Mouse (Mus musculus): ENCODE data around the gene 5730522E02Rik.
A peak's percentile ranks its signal among the peaks of the same experiment; 100 is the strongest.
"Not testable (repeated sequence)": the region's sequence is repeated elsewhere in the genome, so short reads cannot be mapped to it uniquely, and the experiment has no call there.

Gene 5730522E02Rik

DNA sequence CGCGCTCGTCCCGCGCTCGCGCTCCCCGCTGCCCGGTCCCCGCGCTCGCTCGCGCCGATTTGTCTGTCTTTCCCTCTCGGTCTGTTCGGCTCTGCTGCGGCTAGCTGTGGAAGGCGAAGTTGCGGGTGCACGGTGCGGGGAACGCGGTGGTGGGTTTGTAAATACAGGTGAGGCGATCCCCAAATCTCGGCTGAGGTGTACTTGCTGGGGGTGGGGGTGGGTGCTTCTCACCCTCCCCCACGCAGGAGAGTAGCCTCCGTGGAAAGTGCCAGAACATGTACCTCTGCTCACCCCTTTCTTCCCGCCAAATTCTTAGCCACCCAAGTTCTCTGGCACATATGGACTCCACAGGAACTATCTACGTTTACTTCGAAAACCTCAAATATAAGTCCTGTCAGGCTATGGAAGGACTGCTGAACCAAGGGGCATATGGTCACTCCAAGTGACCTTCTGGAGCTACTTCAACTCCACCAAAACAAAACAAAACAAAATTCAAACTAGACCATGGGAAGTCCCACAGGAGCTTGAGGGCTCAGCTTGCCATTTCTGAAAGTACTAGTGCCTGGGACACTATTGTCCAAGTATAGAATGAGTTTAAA is at the start of gene 5730522E02Rik:
5730522E02Rik (minus strand) TSS at position 182 of the 599 bp plus-strand sequence.
- DNase-seq (ENCODE audit: low spot score) = no peak

GRCm38 (mm10) chr11:26236540-26236939 is 26.0 kb upstream of the 5730522E02Rik start:
- no peak for DNase-seq (ENCODE audit: low spot score)

- DNase-seq (ENCODE audit: low spot score) = no peak
Measured at GRCm38 (mm10) chr11:26229895-26230294, 19.3 kb upstream of the 5730522E02Rik start.

DNA sequence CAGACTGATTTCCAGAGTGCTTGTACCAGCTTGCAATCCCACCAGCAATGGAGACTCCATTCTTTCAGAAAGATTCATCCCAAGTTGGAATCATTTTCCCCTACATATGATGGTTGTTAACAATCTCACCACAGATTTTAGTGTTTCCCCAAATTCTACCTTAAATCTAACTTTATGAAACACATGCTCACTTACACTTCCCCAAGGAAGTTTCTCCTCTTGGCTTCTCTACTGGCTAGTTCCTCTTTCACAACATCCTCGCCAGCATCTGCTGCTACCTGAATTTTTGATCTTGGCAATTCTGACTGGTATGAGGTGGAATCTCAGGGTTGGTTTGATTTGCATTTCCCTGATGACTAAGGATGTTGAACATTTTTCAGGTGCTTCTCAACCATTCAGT is 3.1 kb upstream of the 5730522E02Rik start:
- not testable (repeated sequence) for DNase-seq (ENCODE audit: low spot score)

DNA sequence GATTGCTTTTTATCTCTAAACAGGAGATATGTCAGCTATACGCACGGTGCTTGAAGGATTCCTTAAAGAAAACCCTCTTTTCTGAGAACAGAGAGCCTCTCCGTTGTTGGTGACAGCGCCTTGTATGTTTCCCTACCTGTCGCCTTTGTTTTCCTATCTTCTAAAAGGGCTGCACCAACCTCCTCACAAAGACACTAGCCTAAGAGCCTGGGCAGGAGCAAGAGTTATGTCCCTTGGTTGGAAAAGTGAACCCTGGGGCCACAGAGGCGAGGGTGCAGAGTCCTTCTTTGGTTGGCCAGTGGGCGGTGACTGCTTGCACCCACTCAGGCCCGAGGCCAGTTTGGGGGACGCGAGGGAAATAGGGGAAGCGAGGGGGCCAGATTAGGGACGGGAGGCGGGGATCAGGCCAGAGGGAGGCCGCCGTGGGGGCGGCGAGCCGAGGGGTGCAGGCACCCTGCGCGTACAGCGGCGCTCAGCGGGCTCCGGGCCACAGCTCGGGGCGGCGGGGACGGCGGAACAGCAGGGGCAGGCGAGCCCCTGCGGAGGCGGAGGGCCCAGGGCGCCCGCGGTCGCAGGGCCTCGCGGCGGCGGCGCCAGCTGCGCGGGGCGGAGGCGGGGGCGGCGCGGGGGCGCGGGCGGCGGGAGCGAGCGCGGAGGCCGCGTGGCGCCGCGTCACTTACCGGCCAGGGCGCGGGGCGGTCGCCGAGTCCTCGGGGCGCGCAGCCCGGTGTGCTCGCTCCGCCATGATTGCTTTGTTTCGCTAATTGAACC is 567 bp downstream of the 5730522E02Rik start:
- DNase-seq (ENCODE audit: low spot score) = peak; percentile 5

DNA sequence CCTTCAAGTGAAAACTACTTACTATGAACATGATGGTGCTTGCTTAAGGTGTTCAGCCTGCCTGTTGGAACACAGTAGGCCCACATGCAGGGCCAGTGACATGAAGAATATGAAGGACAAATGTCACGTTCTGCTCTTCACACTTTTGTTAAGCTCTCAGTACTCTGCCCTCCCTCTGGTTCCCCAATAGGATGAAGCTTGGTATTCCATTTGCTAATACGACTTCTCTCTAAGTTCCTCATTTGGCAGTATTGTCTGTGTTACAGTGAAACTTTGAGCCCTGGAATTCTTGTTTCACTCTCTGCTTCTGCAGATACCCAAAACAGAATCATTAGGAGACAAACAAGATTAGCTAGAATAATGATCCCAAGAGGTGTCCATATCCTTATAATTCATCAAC is 7.1 kb downstream of the 5730522E02Rik start:
- DNase-seq (ENCODE audit: low spot score) = no peak

GRCm38 (mm10) chr11:26202842-26203241 is 7.7 kb downstream of the 5730522E02Rik start:
- no peak for DNase-seq (ENCODE audit: low spot score)

- no peak for DNase-seq (ENCODE audit: low spot score)
Measured at GRCm38 (mm10) chr11:26201778-26202097, 8.8 kb downstream of the 5730522E02Rik start.

DNA sequence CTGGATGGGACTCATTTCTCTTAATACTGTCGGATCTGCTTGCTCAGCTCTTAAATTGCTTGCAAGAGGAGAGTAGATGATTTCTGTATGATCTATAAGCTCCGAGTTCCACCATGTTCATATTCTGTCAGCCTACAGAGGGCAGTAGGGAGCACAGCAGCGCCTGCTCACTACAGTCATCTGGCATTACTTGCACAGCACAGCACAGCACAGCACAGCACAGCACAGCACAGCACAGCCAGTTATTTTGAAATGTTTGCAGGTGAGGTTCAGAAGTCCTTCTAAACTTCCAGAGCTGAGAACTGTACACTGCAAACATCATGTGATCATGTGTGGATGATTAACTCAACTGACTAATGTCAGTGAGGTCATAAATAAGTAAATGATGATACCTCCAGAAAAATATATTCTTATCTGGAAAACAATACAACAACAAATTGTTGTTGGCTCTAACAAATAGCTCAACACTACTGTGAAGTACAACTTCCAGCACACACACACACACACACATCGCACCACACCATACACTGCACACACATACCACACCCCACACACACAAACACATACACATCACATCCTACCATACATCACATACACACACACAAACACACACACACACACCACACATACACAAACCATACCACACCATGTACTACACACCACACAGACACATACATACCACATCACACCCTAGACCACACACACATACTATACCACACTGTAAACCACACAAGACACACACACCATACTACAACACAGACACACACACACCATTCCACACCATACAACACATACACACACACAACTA is 9.4 kb downstream of the 5730522E02Rik start:
- peak; percentile 51 for DNase-seq (ENCODE audit: low spot score)

DNA sequence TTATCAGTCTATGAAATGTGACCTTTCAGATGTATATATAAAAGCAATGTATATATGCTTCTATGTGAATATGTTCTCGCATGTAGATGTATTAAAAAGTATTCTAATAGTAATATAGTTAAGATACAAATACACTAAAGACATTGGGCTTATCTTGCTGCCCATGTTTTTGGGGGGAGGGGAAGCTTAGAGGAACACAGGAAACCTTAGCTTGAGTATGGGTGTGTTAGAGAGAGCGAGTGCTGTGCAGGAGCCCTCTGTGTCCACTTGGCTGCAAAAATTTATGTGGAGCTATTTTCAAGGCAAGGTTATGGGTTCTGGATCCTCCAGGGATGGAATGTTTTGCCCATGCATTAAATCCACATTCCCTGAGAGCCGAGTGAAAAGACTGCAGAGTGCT is 15.1 kb downstream of the 5730522E02Rik start:
- no peak for DNase-seq (ENCODE audit: low spot score)

GRCm38 (mm10) chr11:26187231-26187967 is 23.2 kb downstream of the 5730522E02Rik start:
- no peak for DNase-seq (ENCODE audit: low spot score)

DNA sequence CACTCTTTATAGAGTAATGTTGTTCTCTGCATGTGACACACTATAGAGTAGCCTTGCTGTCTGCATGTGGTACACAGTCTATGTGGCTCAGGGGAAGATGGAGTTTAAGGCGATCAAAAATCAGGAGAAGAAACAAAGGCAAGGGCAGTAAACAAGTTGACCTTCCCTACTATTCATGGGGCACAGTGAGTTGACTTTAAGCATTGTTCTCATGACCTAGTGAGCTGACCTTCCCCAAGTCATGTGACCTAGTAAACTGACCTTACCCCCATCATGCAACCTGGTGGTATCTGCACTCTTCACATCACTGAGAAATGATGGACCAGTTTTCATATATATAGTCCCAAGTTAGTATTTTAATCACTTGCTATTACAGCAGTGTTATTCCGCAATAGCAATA is 40.0 kb downstream of the 5730522E02Rik start:
- no peak for DNase-seq (ENCODE audit: low spot score)

DNA sequence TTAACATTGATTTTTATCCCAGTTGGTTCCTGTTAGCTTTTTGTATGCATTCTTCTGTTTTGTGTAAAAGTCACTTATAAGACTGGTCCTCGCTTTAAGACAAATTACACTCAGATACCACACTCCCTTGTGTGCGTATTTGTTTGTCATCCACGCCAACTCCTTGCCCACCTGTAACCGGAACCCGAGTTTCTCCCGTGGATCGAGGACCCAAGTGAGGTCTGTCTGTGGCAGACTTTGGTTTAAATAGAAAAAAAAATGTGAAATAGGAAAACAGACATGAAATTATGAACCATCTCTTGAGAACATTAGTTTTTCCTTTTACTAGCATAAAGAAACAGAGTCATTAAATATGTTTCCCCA is 43.0 kb downstream of the 5730522E02Rik start:
- DNase-seq (ENCODE audit: low spot score) = no peak

DNA sequence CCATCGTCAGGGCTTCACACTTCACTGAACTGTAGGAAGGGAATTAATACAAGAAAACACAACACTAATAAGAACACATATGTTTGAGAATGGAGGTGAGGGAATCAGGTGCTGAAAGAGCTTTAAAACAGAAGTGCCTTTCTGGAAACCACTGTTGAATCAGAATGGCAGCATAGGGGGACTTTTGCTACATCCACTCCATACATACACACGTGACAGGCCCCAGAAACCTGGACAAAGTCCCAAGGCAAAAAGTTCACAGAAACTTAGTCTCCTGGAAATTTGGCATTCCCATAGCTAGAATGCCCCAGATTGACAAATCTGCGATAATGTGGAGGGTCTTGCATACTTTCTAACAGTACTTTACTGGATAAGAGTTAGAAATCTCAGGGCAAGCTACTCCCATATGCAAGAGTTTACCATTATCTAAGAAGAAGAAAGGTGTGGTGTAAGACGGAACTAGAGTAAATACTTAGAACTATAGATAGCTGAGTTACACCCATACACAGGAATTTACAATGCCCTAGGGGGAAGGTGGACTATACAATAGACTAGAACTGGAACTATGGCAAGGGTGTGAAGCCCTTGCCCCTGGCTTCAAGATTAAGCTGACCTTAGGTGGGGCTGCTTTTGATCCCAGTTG is 43.5 kb downstream of the 5730522E02Rik start:
- DNase-seq (ENCODE audit: low spot score) = no peak

- DNase-seq (ENCODE audit: low spot score) = no peak
Measured at GRCm38 (mm10) chr11:26164651-26165259, 45.8 kb downstream of the 5730522E02Rik start.

- DNase-seq (ENCODE audit: low spot score) = no peak
Measured at GRCm38 (mm10) chr11:26161354-26161753, 49.2 kb downstream of the 5730522E02Rik start.

DNA sequence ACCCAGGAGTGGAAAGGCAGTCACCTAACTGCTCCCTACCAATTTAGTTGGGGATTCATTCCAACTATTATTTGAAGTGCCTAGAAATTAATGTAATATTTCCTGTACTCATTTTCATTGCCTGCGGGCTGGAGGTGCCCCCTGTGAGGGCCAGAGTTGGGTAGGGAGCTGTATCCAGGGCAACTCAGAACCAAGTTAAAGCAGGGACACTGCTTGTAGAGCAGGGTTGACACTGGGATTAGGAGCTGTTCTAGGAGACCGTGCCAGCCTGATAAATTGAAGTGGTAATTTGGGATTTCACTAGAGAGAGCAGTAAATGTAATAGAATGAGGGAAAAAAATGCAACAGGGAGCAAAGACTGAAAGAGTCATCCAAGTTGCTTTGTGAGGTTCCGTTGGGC is 51.5 kb downstream of the 5730522E02Rik start:
- no peak for DNase-seq (ENCODE audit: low spot score)

DNA sequence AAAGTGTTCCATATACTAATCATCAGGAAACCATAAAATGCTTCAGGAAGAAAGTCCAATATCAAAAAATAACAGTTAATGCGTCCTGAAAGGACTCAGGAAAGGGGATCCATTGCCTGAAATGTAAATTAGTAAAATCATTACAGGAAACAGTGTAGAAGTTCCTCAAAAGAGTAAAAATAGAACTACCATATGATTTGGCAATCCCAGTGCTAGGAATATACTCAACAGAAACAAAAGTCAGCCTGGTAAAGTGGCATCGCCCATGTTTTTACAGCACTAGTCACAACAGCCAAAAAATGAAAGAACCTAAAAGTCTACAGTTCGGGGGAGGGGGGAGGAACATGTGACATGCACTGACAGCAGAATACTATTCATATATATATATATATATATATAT is 70.5 kb downstream of the 5730522E02Rik start:
- DNase-seq (ENCODE audit: low spot score) = no peak

DNA sequence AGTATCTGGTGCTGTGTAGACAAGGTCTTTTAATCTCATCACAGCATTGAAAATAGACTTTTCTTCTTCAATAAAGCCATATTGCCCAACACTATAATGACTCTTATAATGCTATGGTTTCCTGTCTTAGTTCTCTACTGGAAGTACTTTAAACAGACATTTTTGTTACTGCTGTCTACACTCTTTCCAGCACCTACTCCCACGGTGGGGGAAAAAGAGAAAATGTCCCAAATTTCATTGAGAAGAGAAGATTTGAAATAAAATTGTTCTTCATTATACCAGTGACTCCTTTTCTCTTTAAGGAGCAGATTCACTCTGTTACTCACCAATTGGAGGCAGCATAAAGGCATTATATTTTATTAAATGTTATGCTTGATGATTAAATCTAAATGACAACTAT is 72.5 kb downstream of the 5730522E02Rik start:
- no peak for DNase-seq (ENCODE audit: low spot score)

- DNase-seq (ENCODE audit: low spot score) = no peak
Measured at GRCm38 (mm10) chr11:26130911-26131310, 79.7 kb downstream of the 5730522E02Rik start.

GRCm38 (mm10) chr11:26129054-26129453 is 81.5 kb downstream of the 5730522E02Rik start:
- DNase-seq (ENCODE audit: low spot score) = no peak

All from lung, postnatal 25 days (tissue).